Mouse (Mus musculus) CD4-positive, CD25-positive, alpha-beta regulatory T cell, adult 2 months (primary cell): ENCODE data around the gene Uri1.

Experiments used
- DNase-seq: peaks from one replicate; pipeline ENCODE4 v3.0.0-alpha.2; 2012; ENCODE audit warnings: low read depth, low spot score

Gene Uri1

DNA sequence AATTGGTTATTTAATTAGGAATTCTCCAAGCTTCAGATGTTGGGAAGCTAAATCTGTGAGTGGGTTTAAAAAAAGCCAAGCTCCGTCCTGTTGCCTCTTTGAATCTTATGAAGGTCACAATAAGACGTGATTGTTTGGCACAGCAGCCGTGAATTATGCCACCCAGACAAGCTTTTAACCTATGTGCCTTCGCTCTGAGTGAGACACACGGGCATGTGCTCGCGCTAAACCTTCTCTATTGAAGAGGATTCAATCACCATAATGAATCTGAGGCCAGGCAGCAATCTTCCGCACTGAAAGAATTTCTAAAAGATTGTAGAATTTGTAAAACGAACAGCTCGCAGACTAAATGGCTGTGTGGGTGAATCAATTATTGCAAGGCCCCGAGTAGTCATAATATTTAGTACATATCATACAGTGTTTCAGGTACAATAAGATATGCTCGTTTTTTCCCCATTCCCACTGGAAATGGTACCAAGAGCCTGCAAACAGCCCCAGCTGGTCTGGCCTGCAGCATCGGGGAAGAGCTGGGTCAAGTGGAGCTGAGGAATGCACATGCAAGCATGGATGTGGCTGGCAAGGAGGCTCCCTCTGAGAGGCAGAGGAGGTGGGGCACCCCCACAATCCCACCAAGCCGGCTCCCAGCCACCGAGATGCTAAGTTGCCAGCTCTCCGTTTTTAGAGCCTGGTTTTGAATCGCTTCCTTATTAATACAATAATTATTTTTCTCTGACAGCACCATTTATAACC is 101.5 kb downstream of the Uri1 start:
- DNase-seq = no peak

DNA sequence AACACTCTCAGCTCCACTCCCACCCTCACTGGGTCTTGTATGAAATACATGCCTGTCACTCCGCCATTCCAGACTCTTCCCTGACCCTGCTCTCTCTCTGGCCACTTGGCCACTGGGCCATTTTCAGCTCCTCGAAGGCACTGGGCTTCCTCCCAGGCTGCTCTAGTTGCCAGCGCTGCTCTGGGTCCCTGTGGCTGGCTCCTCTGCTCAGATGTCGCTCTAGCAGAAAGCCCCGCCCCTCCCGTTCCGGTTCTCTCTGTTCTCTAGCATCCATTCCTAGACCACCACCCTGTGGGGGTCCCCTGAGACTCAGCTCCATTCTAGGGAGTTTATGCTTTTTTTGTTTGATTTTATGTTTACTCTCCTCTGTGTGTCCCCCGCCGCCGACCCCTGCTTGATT is 104.4 kb downstream of the Uri1 start:
- DNase-seq = no peak

DNA sequence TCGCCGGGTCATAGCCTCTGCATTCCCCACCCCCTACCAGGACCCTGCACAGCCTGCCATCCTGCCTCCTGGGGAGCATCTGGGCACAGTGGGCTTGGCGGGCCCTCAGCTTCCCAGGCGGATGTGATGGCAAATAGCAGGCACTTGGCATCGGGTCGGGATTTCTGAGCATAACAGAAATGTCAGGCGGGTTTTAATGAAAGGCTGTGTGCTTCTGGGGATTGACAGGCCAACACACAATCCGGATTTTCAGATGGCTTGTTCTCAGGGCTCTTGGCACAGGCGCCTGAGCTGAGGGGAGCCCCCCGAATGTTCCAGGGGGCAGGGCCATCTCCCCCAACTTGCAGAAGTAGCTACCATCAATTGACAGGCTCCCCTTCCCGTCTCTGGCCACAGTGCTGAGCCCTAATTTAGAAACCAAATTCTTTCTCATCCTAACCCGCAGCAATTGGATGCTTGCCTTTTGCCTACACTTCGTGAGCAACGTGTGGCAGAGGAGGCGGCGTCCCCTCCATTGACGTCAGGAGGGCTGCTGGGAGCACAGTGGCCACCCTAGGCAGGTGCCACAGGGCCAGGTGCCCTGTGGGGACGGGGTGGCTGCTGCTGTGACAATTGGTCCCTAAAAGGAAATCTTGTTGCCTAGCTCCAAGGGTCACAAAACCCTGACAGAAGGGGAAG is 106.5 kb downstream of the Uri1 start:
- no peak for DNase-seq

DNA sequence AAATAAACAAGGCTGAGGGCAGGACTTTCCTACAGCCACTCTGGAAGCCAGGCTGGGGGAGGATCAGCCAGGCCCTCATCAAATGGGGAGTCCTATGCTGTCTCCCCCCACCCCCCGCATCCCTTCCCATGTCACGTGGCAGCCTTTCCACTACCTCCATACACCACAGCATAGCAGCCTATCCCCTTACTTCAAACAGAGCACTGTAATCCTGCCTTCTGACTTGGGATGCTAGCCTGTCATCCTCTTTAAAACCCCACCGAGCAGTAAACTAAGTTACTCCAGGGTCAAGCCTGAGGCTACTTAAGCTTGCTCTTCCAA is 111.6 kb downstream of the Uri1 start:
- DNase-seq = no peak

DNA sequence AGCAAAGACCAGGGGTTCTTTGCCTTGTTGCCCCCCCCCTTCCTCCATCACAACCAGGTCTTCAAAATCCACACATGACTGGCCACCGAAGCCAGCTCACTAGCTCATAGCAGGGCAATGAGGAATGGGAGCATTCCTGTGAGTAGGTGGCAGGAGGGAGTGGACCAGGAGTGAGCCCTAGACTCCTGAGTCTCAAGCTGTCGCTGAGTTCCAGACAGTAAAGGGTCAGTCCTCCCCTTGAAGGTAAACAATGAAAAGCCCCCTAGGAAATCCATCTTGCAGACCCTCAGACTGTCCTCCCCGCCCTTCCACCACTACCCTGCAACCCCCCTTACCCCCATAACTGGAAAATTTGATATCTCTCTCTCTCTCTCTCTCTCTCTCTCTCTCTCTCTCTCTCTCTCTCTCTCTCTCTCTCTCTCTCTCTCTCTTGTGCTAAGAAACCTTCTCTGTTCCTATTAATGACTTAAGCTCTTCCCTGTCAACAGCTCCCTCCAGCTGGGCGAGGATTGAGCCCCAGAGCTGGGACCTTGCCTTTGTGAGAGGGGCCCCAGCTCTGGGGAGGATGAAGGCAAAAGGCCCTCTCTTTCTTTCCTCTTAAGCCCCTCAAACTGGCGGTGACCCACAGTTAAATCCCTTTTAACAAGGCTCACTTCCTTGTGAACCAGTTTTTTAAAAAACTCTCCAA is 112.1 kb downstream of the Uri1 start:
- DNase-seq = no peak

DNA sequence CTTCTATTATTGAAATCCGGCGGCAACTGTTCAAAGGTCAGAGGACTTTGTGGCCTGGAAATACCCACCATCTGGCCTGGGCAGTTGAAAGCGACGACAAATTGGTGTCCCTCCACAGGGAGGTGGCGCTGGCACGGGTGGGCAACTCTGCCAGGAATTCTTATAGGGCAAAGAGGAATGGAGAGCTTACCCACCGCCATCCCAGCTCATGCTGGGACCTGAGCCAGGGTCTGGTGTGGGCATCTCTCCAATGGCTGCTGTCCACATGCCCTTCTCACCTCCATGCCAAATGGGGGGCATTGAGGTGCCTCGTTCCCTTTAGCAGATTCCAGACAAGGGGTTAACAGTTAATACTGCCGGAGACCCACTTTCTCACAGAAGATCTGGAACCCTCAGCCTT is 113.2 kb downstream of the Uri1 start:
- no peak for DNase-seq
